Mouse (Mus musculus) CH12.LX (cell line): ENCODE measurements at regions not wholly inside any gene's neighbourhood (a gene's known extent, or its start where the extent isn't known, plus 50 kb on each side); places are given as distances from the start of the nearest gene placed in this dataset.

ENCODE experiments used
- DNase-seq: peaks from one replicate; pipeline ENCODE4 v3.0.0-alpha.2; 2013; ENCODE audit errors: extremely low read depth
- H3K27ac ChIP-seq: 2 replicates; pipeline ENCODE4 v1.5.1; 2012; ENCODE audit warnings: low read depth, mild to moderate bottlenecking, control low read depth, moderate library complexity; ENCODE audit not compliant: insufficient read depth
- H3K27me3 ChIP-seq: replicated peaks from 2 replicates; pipeline ENCODE3; 2012; ENCODE audit warnings: inconsistent platforms
- H3K36me3 ChIP-seq, 2 experiments: replicated peaks in 1 of 2; 2 replicates each; pipeline versions ENCODE3 to v1.6.1; 2012; ENCODE audit warnings: inconsistent platforms in 1 of 2, low read length in 1 of 2, mild to moderate bottlenecking in 1 of 2, mixed read lengths in 1 of 2, moderate library complexity in 1 of 2; ENCODE audit not compliant: control insufficient read depth in 1 of 2, insufficient read depth in 1 of 2
- H3K4me1 ChIP-seq, 2 experiments: 2 replicates each; pipeline ENCODE4 v1.6.1; 2012; ENCODE audit warnings: inconsistent platforms in 1 of 2, moderate library complexity in 1 of 2; ENCODE audit not compliant: insufficient read depth in 2 of 2, control insufficient read depth in 1 of 2
- H3K4me2 ChIP-seq: 2 replicates; pipeline ENCODE4 v1.6.1; 2012; ENCODE audit warnings: low read depth, mild to moderate bottlenecking, control low read depth; ENCODE audit not compliant: poor library complexity, insufficient read depth, severe bottlenecking
- H3K4me3 ChIP-seq, 3 experiments: fragments of 150-350 bp in 1 of 3; sonication (generic) in 1 of 3; replicated peaks in 1 of 3; 2 replicates each; pipeline versions ENCODE3 to v1.5.1; 2011 to 2012; ENCODE audit warnings: low read depth in 2 of 3, low read length in 2 of 3, mild to moderate bottlenecking in 2 of 3, moderate library complexity in 2 of 3, control low read depth in 1 of 3, improper control_type of control experiment in 1 of 3, inconsistent platforms in 1 of 3, mixed read lengths in 1 of 3; ENCODE audit not compliant: poor library complexity in 1 of 3
- H3K79me2 ChIP-seq: replicated peaks from 2 replicates; pipeline ENCODE4 v1.6.1; 2012; ENCODE audit warnings: mild to moderate bottlenecking, moderate library complexity; ENCODE audit not compliant: control insufficient read depth, poor library complexity, insufficient read depth, severe bottlenecking; ENCODE audit errors: extremely low read depth
- H3K9ac ChIP-seq: 2 replicates; pipeline ENCODE4 v1.6.1; 2012; ENCODE audit warnings: low read depth, mild to moderate bottlenecking, control low read depth, moderate library complexity; ENCODE audit not compliant: insufficient read depth
- H3K9me3 ChIP-seq: replicated peaks from 2 replicates; pipeline ENCODE3; 2012; ENCODE audit warnings: low read length, inconsistent platforms, mixed read lengths
- BHLHE40 ChIP-seq: IDR thresholded peaks from 2 replicates; pipeline ENCODE4 v1.6.1; 2011; ENCODE audit warnings: mild to moderate bottlenecking, low read depth, low read length, improper control_type of control experiment
- CHD1 ChIP-seq: IDR thresholded peaks from 2 replicates; pipeline ENCODE4 v1.6.1; 2012; ENCODE audit warnings: low read depth, low read length, improper control_type of control experiment, inconsistent platforms
- E2F4 ChIP-seq: IDR thresholded peaks from 2 replicates; pipeline ENCODE4 v1.6.1; 2011; ENCODE audit warnings: low read depth, low read length, improper control_type of control experiment; ENCODE audit not compliant: insufficient replicate concordance
- ELF1 ChIP-seq: IDR thresholded peaks from 2 replicates; pipeline ENCODE4 v1.6.1; 2014; ENCODE audit warnings: low read depth, mild to moderate bottlenecking, inconsistent platforms, low read length, improper control_type of control experiment
- EP300 ChIP-seq: IDR thresholded peaks from 2 replicates; pipeline ENCODE4 v1.6.1; 2011; ENCODE audit warnings: low read length, improper control_type of control experiment
- GABPA ChIP-seq: IDR thresholded peaks from 2 replicates; pipeline ENCODE4 v1.6.1; 2012; ENCODE audit warnings: low read depth, low read length, improper control_type of control experiment, inconsistent platforms; ENCODE audit not compliant: insufficient replicate concordance
- HCFC1 ChIP-seq: IDR thresholded peaks from 2 replicates; pipeline ENCODE4 v1.6.1; 2012; ENCODE audit warnings: low read depth, mild to moderate bottlenecking, inconsistent platforms, low read length, improper control_type of control experiment
- IRF4 ChIP-seq: IDR thresholded peaks from 2 replicates; pipeline ENCODE4 v1.6.1; 2014; ENCODE audit warnings: low read depth, mild to moderate bottlenecking, inconsistent platforms, low read length, improper control_type of control experiment
- JUND ChIP-seq: conservative IDR thresholded peaks from 2 replicates; pipeline ENCODE4 v1.6.1; 2011; ENCODE audit warnings: low read depth, low read length, improper control_type of control experiment
- KAT2A ChIP-seq: IDR thresholded peaks from 2 replicates; pipeline ENCODE4 v1.6.1; 2012; ENCODE audit warnings: low read length, improper control_type of control experiment, inconsistent platforms; ENCODE audit not compliant: insufficient replicate concordance
- MAFK ChIP-seq: IDR thresholded peaks from 2 replicates; pipeline ENCODE4 v1.6.1; 2011; ENCODE audit warnings: low read length, improper control_type of control experiment; ENCODE audit not compliant: insufficient replicate concordance
- NELFE ChIP-seq: IDR thresholded peaks from 2 replicates; pipeline ENCODE4 v1.6.1; 2011; ENCODE audit warnings: low read depth, low read length, improper control_type of control experiment
- NRF1 ChIP-seq: IDR thresholded peaks from 2 replicates; pipeline ENCODE4 v1.6.1; 2014; ENCODE audit warnings: low read depth, mild to moderate bottlenecking, inconsistent platforms, low read length, improper control_type of control experiment, moderate library complexity
- PAX5 ChIP-seq: IDR thresholded peaks from 2 replicates; pipeline ENCODE4 v1.6.1; 2012; ENCODE audit warnings: low read length, inconsistent platforms, mixed read lengths
- POLR2AphosphoS2 ChIP-seq: IDR thresholded peaks from 2 replicates; pipeline ENCODE4 v1.6.1; 2011; ENCODE audit warnings: low read depth, low read length, improper control_type of control experiment
- RAD21 ChIP-seq: IDR thresholded peaks from 2 replicates; pipeline ENCODE4 v1.6.1; 2011; ENCODE audit warnings: low read depth, mild to moderate bottlenecking, low read length, improper control_type of control experiment, moderate library complexity
- RCOR1 ChIP-seq: conservative IDR thresholded peaks from 2 replicates; pipeline ENCODE4 v1.6.1; 2012; ENCODE audit warnings: low read depth, mild to moderate bottlenecking, inconsistent platforms, low read length, improper control_type of control experiment
- SIN3A ChIP-seq: IDR thresholded peaks from 2 replicates; pipeline ENCODE4 v1.6.1; 2012; ENCODE audit warnings: low read length, improper control_type of control experiment, inconsistent platforms
- SMC3 ChIP-seq: IDR thresholded peaks from 2 replicates; pipeline ENCODE4 v1.6.1; 2011; ENCODE audit warnings: low read depth, low read length, improper control_type of control experiment
- TBP ChIP-seq: conservative IDR thresholded peaks from 2 replicates; pipeline ENCODE4 v1.6.1; 2011; ENCODE audit warnings: low read depth, low read length, improper control_type of control experiment
- UBTF ChIP-seq: IDR thresholded peaks from 2 replicates; pipeline ENCODE4 v1.6.1; 2012; ENCODE audit warnings: low read depth, mild to moderate bottlenecking, inconsistent platforms, low read length, improper control_type of control experiment, moderate library complexity
- ZKSCAN1 ChIP-seq: IDR thresholded peaks from 2 replicates; pipeline ENCODE4 v1.6.1; 2012; ENCODE audit warnings: low read depth, inconsistent platforms, low read length, improper control_type of control experiment, borderline replicate concordance
- ZMIZ1 ChIP-seq: IDR thresholded peaks from 2 replicates; pipeline ENCODE4 v1.6.1; 2012; ENCODE audit warnings: low read depth, mild to moderate bottlenecking, inconsistent platforms, low read length, improper control_type of control experiment
- ZNF384 ChIP-seq: IDR thresholded peaks from 2 replicates; pipeline ENCODE4 v1.6.1; 2012; ENCODE audit warnings: low read depth, low read length, improper control_type of control experiment, inconsistent platforms
- dilution Hi-C: fragments of 300-500 bp; cut with MboI; formaldehyde crosslinking; loops from 2 replicates; pipeline ENCODE4 v1.14.3; 2020; ENCODE audit warnings: low sequenced_read_pairs; ENCODE audit not compliant: extremely low pct_unique_long_range_greater_than_20kb, extremely low pct_ligation_motif_present
- in situ Hi-C: fragments of 300-500 bp; cut with MboI; formaldehyde crosslinking; loops from 3 replicates; pipeline ENCODE4 v1.14.3; 2019; ENCODE audit warnings: low sequenced_read_pairs, low pct_ligation_motif_present, low pct_unique_long_range_greater_than_20kb, mixed read lengths

GRCm38 (mm10) chr8:36308056-36308455, 542.5 kb downstream of the Gm19410 start:
- H3K36me3 ChIP-seq: no peaks in the 10 kb centered on the region
- no peak overlapping the region for H3K9ac ChIP-seq
- no peak overlapping the region for H3K4me3 ChIP-seq
- no peaks in the 10 kb centered on the region for H3K9me3 ChIP-seq
- H3K4me2 ChIP-seq: no peak overlapping the region
- no peak for DNase-seq
- TF ChIP-seq BHLHE40: no peak
- TF ChIP-seq HCFC1: no peak
- no peaks in the 10 kb centered on the region for H3K4me1 ChIP-seq
- in situ Hi-C loops (no loop called here), dilution Hi-C loops (no loop called here)
- no peak overlapping the region for H3K27ac ChIP-seq
- no peaks in the 10 kb centered on the region for H3K79me2 ChIP-seq
- no peaks in the 10 kb centered on the region for H3K27me3 ChIP-seq

- dilution Hi-C loops: no loop called here
Observed at GRCm38 (mm10) chr8:36309326-36309725, 543.7 kb downstream of the Gm19410 start.

GRCm38 (mm10) chr8:36309952-36310351, 544.4 kb downstream of the Gm19410 start:
- dilution Hi-C loops: no loop called here
- Histone ChIP-seq H3K27me3 (no peaks in the 10 kb centered on the region), H3K27ac (no peak overlapping the region), H3K79me2 (no peaks in the 10 kb centered on the region), H3K4me1 (no peaks in the 10 kb centered on the region), H3K4me3 (no peak overlapping the region), H3K36me3 (no peaks in the 10 kb centered on the region), H3K4me2 (no peak overlapping the region), H3K9me3 (no peaks in the 10 kb centered on the region), H3K9ac (no peak overlapping the region)
- no peak for TF ChIP-seq RCOR1
- TF ChIP-seq NELFE: no peak
- TF ChIP-seq CHD1: no peak
- no peak for TF ChIP-seq ZKSCAN1
- no peak for TF ChIP-seq JUND
- no peak for DNase-seq
- in situ Hi-C loops: no loop called here

More at GRCm38 (mm10) chr8:36309326-36309725, 543.7 kb downstream of the Gm19410 start:
- Histone ChIP-seq H3K27ac (no peak overlapping the region), H3K79me2 (no peaks in the 10 kb centered on the region), H3K4me3 (no peak overlapping the region), H3K4me2 (no peak overlapping the region), H3K36me3 (no peaks in the 10 kb centered on the region), H3K9me3 (no peaks in the 10 kb centered on the region), H3K4me1 (no peaks in the 10 kb centered on the region), H3K27me3 (no peaks in the 10 kb centered on the region), H3K9ac (no peak overlapping the region)
- in situ Hi-C loops: no loop called here
- DNase-seq: no peak
- TF ChIP-seq NRF1 (no peak), BHLHE40 (no peak), ELF1 (no peak), KAT2A (no peak), RAD21 (no peak), E2F4 (no peak), POLR2AphosphoS2 (no peak), EP300 (no peak), IRF4 (no peak), ZMIZ1 (no peak), GABPA (no peak), ZKSCAN1 (no peak), MAFK (no peak), ZNF384 (no peak), SIN3A (no peak), TBP (no peak), SMC3 (no peak), UBTF (no peak), PAX5 (no peak)
